Mouse (Mus musculus) frontal cortex, adult 2 months (tissue): ENCODE measurements at regions not wholly inside any gene's neighbourhood (a gene's known extent, or its start where the extent isn't known, plus 50 kb on each side); places are given as distances from the start of the nearest gene placed in this dataset.
"Not testable (repeated sequence)": the region's sequence is repeated elsewhere in the genome, so short reads cannot be mapped to it uniquely, and the experiment has no call there.

Experiments
- DNase-seq, 2 experiments: peaks; one replicate each; pipeline ENCODE4 v3.0.0; 2022; ENCODE audit warnings: low spot score in 1 of 2; ENCODE audit errors: extremely low spot score in 1 of 2

- DNase-seq, result not testable (repeated sequence)
Measured at GRCm38 (mm10) chr5:148781076-148781475, 148.0 kb downstream of the Katnal1 start.

- no peak for DNase-seq
Measured at GRCm38 (mm10) chr5:148776796-148777659, 152.1 kb downstream of the Katnal1 start.

GRCm38 (mm10) chr5:148775232-148775631 is 153.9 kb downstream of the Katnal1 start:
- no peak for DNase-seq

GRCm38 (mm10) chr5:148774446-148774845 is 154.7 kb downstream of the Katnal1 start:
- no peak for DNase-seq

- no peak for DNase-seq
Measured at GRCm38 (mm10) chr5:148769452-148769851, 159.7 kb downstream of the Katnal1 start.

GRCm38 (mm10) chr5:148768346-148768745 is 160.8 kb downstream of the Katnal1 start:
- DNase-seq, result no peak

- no peak for DNase-seq
Measured at GRCm38 (mm10) chr5:148765993-148766392, 163.1 kb downstream of the Katnal1 start.

- DNase-seq, result no peak
Measured at GRCm38 (mm10) chr5:148760108-148760507, 169.0 kb downstream of the Katnal1 start.

- DNase-seq, result no peak
Measured at GRCm38 (mm10) chr5:148758786-148759185, 170.3 kb downstream of the Katnal1 start.

- DNase-seq, result no peak
Measured at GRCm38 (mm10) chr5:148757715-148758114, 171.4 kb downstream of the Katnal1 start.

GRCm38 (mm10) chr5:148757236-148757635 is 171.9 kb downstream of the Katnal1 start:
- no peak for DNase-seq

GRCm38 (mm10) chr5:148756246-148756930 is 172.7 kb downstream of the Katnal1 start:
- no peak for DNase-seq

GRCm38 (mm10) chr5:148755807-148756206 is 173.3 kb downstream of the Katnal1 start:
- no peak for DNase-seq

GRCm38 (mm10) chr5:148754896-148755295 is 174.2 kb downstream of the Katnal1 start:
- DNase-seq, result no peak

GRCm38 (mm10) chr5:148754363-148754762 is 174.8 kb downstream of the Katnal1 start:
- DNase-seq, result no peak

- no peak for DNase-seq
Measured at GRCm38 (mm10) chr5:148753457-148753856, 175.7 kb downstream of the Katnal1 start.

- no peak for DNase-seq
Measured at GRCm38 (mm10) chr5:148751980-148752379, 177.1 kb downstream of the Katnal1 start.

GRCm38 (mm10) chr5:148750002-148750734 is 179.0 kb downstream of the Katnal1 start:
- DNase-seq, result peak; percentile 75 to 86

GRCm38 (mm10) chr5:148747972-148748764 is 181.0 kb downstream of the Katnal1 start:
- DNase-seq, result no peak

GRCm38 (mm10) chr5:148747549-148747948 is 181.6 kb downstream of the Katnal1 start:
- no peak for DNase-seq
